Mouse (Mus musculus) lung, embryonic 14.5 days (tissue): Measurements from ENCODE around the gene Gm5244. TPM values are rescaled to one million over a fixed set of nuclear protein-coding genes. Genes with fewer than 3 reads are reported as not detected.

Source experiments
- ATAC-seq: fragments of 200-750 bp; cut with Nextera tagmentation; 2 replicates; pipeline ENCODE4 v1.8.0; 2017; ENCODE audit warnings: mild to moderate bottlenecking, moderate TSS enrichment, moderate library complexity; ENCODE audit not compliant: insufficient read depth
- DNase-seq: peaks from one replicate; pipeline ENCODE4 v3.0.0-alpha.2; 2015
- H3K27ac ChIP-seq: fragments of 300-500 bp; sonication (generic); 2 replicates; pipeline ENCODE4 v1.5.1; 2014; ENCODE audit warnings: low read depth, mild to moderate bottlenecking, moderate library complexity
- H3K27me3 ChIP-seq: fragments of 300-500 bp; sonication (generic); 2 replicates; pipeline ENCODE4 v1.6.1; 2014; ENCODE audit warnings: low read length, control low read depth; ENCODE audit not compliant: insufficient read depth
- H3K36me3 ChIP-seq: fragments of 300-500 bp; sonication (generic); 2 replicates; pipeline ENCODE4 v1.6.1; 2014; ENCODE audit warnings: control low read depth; ENCODE audit not compliant: insufficient read depth
- H3K4me1 ChIP-seq: fragments of 300-500 bp; sonication (generic); 2 replicates; pipeline ENCODE4 v1.6.1; 2014; ENCODE audit warnings: antibody characterized with exemption, control low read depth; ENCODE audit not compliant: insufficient read depth
- H3K4me2 ChIP-seq: fragments of 300-500 bp; sonication (generic); 2 replicates; pipeline ENCODE4 v1.6.1; 2014; ENCODE audit warnings: mild to moderate bottlenecking
- H3K4me3 ChIP-seq: fragments of 300-500 bp; sonication (generic); 2 replicates; pipeline ENCODE4 v1.5.1; 2014; ENCODE audit warnings: low read depth, low read length
- H3K9ac ChIP-seq: fragments of 300-500 bp; sonication (generic); 2 replicates; pipeline ENCODE4 v1.6.1; 2014
- H3K9me3 ChIP-seq: fragments of 300-500 bp; sonication (generic); 2 replicates; pipeline ENCODE4 v1.6.1; 2016; ENCODE audit warnings: low read depth, low read length, control low read depth
- CTCF ChIP-seq: IDR thresholded peaks from 2 replicates; pipeline ENCODE4 v1.5.1; 2016; ENCODE audit warnings: antibody characterized with exemption, low read depth
- WGBS: fragments of 180-500 bp; shearing (Covaris S2); extraction: QIAGEN DNeasy Blood & Tissue Kit; methylation state at CpG from one replicate; pipeline ENCODE4 v1.1.7; 2014; 5-methylcytosine and 5-hydroxymethylcytosine counted together
- polyA plus RNA-seq: library from polyadenylated mRNA; unstranded; fragments of >200 nt; fragmentation: Nextera tagmentation; extraction: Ambion mirVana; gene quantifications from 2 replicates; pipeline ENCODE4 v1.2.1, GENCODE M21; 2014

Gene Gm5244
- not detected in 2 replicates for polyA plus RNA-seq

DNA sequence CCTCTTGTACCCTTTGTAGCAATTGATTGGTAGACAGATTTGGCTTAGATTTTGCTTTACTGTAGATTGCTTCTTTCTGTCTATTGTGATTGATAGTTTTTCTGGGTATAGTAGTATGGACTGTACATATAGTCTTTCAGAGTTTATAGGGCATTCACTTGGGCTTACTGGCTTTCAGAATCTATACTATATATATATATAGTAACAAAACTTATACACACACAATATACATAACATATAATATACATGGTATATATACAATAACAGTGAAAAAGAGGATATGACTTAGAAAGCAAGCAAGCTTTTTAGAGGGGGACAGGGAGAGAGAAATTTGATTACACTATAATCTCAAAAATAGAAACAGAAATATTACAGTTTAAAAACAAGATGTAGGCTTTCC, at the start of gene Gm5244:
Gene Gm5244, plus strand, starts transcription at position 301 of the 400 bp plus-strand sequence.
- Histone ChIP-seq H3K4me3 (no peak within 1 kb of the TSS), H3K27ac (no peak within 1 kb of the TSS), H3K27me3 (no peaks in the 10 kb centered on the region), H3K9me3 (no peaks in the 10 kb centered on the region), H3K36me3 (no peaks in the 10 kb centered on the region), H3K4me2 (no peak within 1 kb of the TSS), H3K9ac (no peak within 1 kb of the TSS), H3K4me1 (no peaks in the 10 kb centered on the region)
- no peak for DNase-seq
- TF ChIP-seq CTCF, result no peak
- no peak for ATAC-seq

GRCm38 (mm10) chr19:12797071-12797470, 49.4 kb upstream of the Gm5244 start:
- Histone ChIP-seq H3K4me3 (peak overlapping the region; percentile 95), H3K9ac (peak overlapping the region; percentile 94), H3K4me2 (peak overlapping the region; percentile 69), H3K9me3 (no peaks in the 10 kb centered on the region), H3K27me3 (no peaks in the 10 kb centered on the region), H3K36me3 (no peaks in the 10 kb centered on the region), H3K4me1 (no peaks in the 10 kb centered on the region), H3K27ac (peak overlapping the region; percentile 100)
- no peak for ATAC-seq
- peak; percentile 45 for TF ChIP-seq CTCF
- under 1% methylated on average over 7 of the region's 7 CpGs for WGBS
- peak; percentile 80 for DNase-seq

DNA sequence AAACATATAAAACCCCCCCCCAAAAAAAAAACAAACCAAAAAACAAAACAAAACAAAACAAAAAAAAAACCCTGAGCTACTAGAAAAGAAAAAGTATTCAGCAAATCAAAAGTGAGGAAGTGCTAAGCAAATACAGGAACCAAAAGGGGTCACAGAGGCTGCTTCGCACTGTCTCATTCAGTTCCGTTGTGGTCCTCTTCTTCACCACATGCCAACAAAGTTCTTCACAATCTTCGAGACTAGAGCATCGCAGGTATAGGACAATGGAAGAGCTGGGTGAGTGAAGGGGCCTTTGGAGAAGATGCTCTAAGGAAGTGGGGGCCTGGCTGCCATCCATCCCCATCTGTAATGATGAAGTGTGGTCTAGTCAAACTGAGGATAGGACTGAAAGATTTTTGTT, 48.1 kb upstream of the Gm5244 start:
- no peaks in the 10 kb centered on the region for H3K9me3 ChIP-seq
- no peak overlapping the region for H3K4me2 ChIP-seq
- H3K36me3 ChIP-seq, result no peaks in the 10 kb centered on the region
- TF ChIP-seq CTCF, result no peak
- 66% methylated on average over 4 of the region's 4 CpGs for WGBS
- ATAC-seq (no peak), DNase-seq (no peak)
- H3K4me3 ChIP-seq, result no peak overlapping the region
- no peaks in the 10 kb centered on the region for H3K27me3 ChIP-seq
- H3K4me1 ChIP-seq, result no peaks in the 10 kb centered on the region
- no peak overlapping the region for H3K27ac ChIP-seq
- H3K9ac ChIP-seq, result no peak overlapping the region

DNA sequence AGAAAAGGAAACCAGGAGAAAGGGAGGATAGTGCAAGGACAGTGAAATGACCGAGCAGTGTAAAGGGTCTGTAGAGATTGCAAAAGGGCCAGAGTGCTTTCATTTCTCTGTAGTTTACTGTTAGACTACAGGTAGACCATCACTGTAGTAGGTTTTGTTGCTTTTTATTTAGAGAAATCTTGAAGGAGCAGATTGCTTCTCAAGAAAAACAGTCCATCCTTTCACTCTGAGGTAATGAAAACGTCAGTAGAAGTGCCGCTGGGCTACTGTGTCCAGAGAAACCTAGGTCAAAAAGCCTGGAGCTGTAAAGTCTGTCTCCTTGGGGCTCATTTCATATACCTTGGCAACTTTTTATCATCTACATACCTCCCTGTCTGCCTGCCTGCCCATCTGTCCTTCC, 47.4 kb upstream of the Gm5244 start:
- H3K9ac ChIP-seq, result no peak overlapping the region
- H3K4me2 ChIP-seq, result no peak overlapping the region
- DNase-seq (no peak), ATAC-seq (no peak)
- H3K27ac ChIP-seq, result no peak overlapping the region
- WGBS, result 80% methylated on average over 3 of the region's 3 CpGs
- H3K36me3 ChIP-seq, result no peaks in the 10 kb centered on the region
- no peak for TF ChIP-seq CTCF
- no peak overlapping the region for H3K4me3 ChIP-seq
- no peaks in the 10 kb centered on the region for H3K9me3 ChIP-seq
- no peaks in the 10 kb centered on the region for H3K4me1 ChIP-seq
- H3K27me3 ChIP-seq, result no peaks in the 10 kb centered on the region

DNA sequence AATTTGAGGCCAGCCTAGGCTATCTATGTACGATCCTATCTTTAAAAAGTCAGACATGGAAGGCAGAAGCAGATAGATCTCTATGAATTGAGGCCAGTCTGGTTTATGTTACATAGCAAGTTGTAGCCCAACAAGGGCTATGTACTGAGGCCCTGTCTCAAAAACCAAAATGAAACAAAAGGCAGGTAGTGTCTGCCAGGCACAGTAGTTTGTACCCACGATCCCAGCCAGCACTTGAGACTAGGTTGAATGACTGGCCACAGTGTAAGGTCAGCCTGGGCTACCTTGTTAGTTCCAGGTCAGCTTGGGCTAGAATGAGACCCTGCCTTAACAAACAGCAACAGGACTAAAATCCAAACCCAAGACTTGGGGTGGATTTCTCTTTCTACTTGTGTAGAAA, 45.9 kb upstream of the Gm5244 start:
- ATAC-seq, result no peak
- 75% methylated on average over 2 of the region's 2 CpGs for WGBS
- Histone ChIP-seq H3K4me2 (no peak overlapping the region), H3K9ac (no peak overlapping the region), H3K27ac (no peak overlapping the region), H3K4me1 (no peaks in the 10 kb centered on the region), H3K27me3 (no peaks in the 10 kb centered on the region), H3K36me3 (no peaks in the 10 kb centered on the region), H3K9me3 (no peaks in the 10 kb centered on the region), H3K4me3 (no peak overlapping the region)
- DNase-seq, result no peak
- TF ChIP-seq CTCF, result no peak

GRCm38 (mm10) chr19:12801046-12801445, 45.4 kb upstream of the Gm5244 start:
- no peak for TF ChIP-seq CTCF
- H3K4me3 ChIP-seq, result no peak overlapping the region
- 60% methylated on average over 3 of the region's 3 CpGs for WGBS
- no peak overlapping the region for H3K27ac ChIP-seq
- H3K4me2 ChIP-seq, result no peak overlapping the region
- DNase-seq (no peak), ATAC-seq (no peak)
- H3K4me1 ChIP-seq, result no peaks in the 10 kb centered on the region
- no peak overlapping the region for H3K9ac ChIP-seq
- no peaks in the 10 kb centered on the region for H3K9me3 ChIP-seq
- H3K36me3 ChIP-seq, result no peaks in the 10 kb centered on the region
- H3K27me3 ChIP-seq, result no peaks in the 10 kb centered on the region

DNA sequence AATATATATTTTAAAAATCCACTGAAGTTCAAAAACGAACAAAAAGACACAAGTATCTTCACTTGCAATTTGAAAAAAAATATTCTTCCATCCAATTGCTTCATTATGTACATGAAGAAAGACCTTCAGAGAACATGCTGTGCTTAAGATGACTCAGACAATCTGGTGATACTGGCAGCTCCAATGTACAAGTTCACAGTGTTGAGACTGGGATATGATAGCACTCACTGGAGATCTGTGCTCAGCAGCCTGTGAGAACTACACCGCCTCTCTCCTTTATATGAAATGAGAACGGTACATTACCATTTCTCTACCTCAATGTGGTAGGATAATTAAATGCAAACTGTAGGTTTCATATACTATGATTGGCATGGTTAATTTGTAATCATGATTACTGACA, 43.7 kb upstream of the Gm5244 start:
- no peak for ATAC-seq
- Histone ChIP-seq H3K27me3 (no peaks in the 10 kb centered on the region), H3K27ac (no peak overlapping the region), H3K9ac (no peak overlapping the region), H3K4me3 (no peak overlapping the region), H3K4me2 (no peak overlapping the region), H3K9me3 (no peaks in the 10 kb centered on the region), H3K36me3 (no peaks in the 10 kb centered on the region), H3K4me1 (no peaks in the 10 kb centered on the region)
- WGBS, result 75% methylated on average over 3 of the region's 3 CpGs
- no peak for DNase-seq
- no peak for TF ChIP-seq CTCF

- no peak for DNase-seq
- H3K36me3 ChIP-seq, result no peaks in the 10 kb centered on the region
- WGBS, result 88% methylated on average over 1 of the region's 1 CpGs
- no peak for ATAC-seq
- TF ChIP-seq CTCF, result no peak
- H3K4me2 ChIP-seq, result no peak overlapping the region
- no peaks in the 10 kb centered on the region for H3K9me3 ChIP-seq
- H3K27ac ChIP-seq, result no peak overlapping the region
- H3K4me1 ChIP-seq, result no peaks in the 10 kb centered on the region
- no peak overlapping the region for H3K4me3 ChIP-seq
- no peaks in the 10 kb centered on the region for H3K27me3 ChIP-seq
- no peak overlapping the region for H3K9ac ChIP-seq
Observed at GRCm38 (mm10) chr19:12804237-12804636, 42.2 kb upstream of the Gm5244 start.
